Mouse (Mus musculus) Patski (cell line): ENCODE measurements around the gene Eif2b1. TPM values are rescaled to one million over a fixed set of nuclear protein-coding genes. Genes with fewer than 3 reads are reported as not detected.

Experiments
- ATAC-seq: fragments of 100-300 bp; one replicate; pipeline ENCODE4 v1.8.0; 2021
- CTCF ChIA-PET: fragments of 350-600 bp; sonication (Branson Sonifier 250); formaldehyde crosslinking; loops from one replicate; lab custom pipeline; 2022; ENCODE audit warnings: inconsistent platforms; lab: Charles Lee
- POLR2A ChIA-PET: fragments of 350-600 bp; sonication (Branson Sonifier 250); formaldehyde crosslinking; loops from one replicate; lab custom pipeline; 2022; ENCODE audit warnings: antibody characterized with exemption, inconsistent platforms; lab: Charles Lee
- DNase-seq: peaks from one replicate; pipeline ENCODE4 v3.0.0-alpha.2; 2011; ENCODE audit warnings: low read depth, low spot score
- H3K27me3 ChIP-seq: fragments of 371-371 bp; one replicate; pipeline ENCODE4 v1.5.1; 2021
- CTCF ChIP-seq: fragments of 100-300 bp; IDR thresholded peaks from one replicate; pipeline ENCODE4 v1.5.1; 2021
- in situ Hi-C: fragments of 300-500 bp; cut with MboI; formaldehyde crosslinking; loops from 3 replicates; pipeline ENCODE4 v1.11.1; 2018; ENCODE audit warnings: low pct_unique_long_range_greater_than_20kb, mixed read lengths
- polyA plus RNA-seq: library from polyadenylated mRNA; unstranded; gene quantifications from one replicate; pipeline ENCODE4 v1.2.3, GENCODE M21; 2021

The Eif2b1 gene
- polyA plus RNA-seq, 1 experiment from 2014 or later, result 47.7 TPM

DNA sequence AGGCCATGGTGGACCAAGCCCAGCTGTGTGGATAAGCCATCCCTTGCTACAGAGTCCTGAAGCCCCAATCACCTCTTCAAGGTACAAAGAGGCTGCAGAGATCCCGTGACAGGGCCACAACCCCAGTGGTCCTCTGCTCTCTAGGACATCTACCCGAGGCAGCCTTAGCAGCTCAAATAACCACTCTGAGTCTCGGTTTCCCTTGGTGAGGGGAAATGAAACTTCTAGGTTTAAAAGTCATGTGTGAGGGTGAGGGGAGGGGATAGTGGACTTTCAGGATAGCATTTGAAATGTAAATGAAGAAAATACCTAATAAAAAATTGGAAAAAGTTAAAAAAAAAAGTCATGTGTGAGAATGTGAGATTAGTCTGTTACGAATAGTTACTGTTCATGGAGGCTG, 57.3 kb downstream of the Eif2b1 start:
- ChIA-PET POLR2A (no interaction called here), CTCF (no interaction called here)
- DNase-seq (no peak), ATAC-seq (no peak)
- no peak for TF ChIP-seq CTCF
- H3K27me3 ChIP-seq, result no peaks in the 10 kb centered on the region
- in situ Hi-C loops, result loop anchor here (25.0 kb wide), 1 partner anchor 1384 kb away; the partner anchor contains the start of genes Rhof and Setd1b

Other genes with a start within 250 kb of the Eif2b1 start
- 231 TPM for gene Cdk2ap1, start 216.0 kb downstream of the Eif2b1 start, polyA plus RNA-seq
- 59.0 TPM for gene Sbno1, start 153.1 kb downstream of the Eif2b1 start, polyA plus RNA-seq
- gene Kmt5a, start 139.2 kb downstream of the Eif2b1 start, polyA plus RNA-seq, result 174 TPM
- 75.6 TPM for gene Rilpl2, start 100.8 kb downstream of the Eif2b1 start, polyA plus RNA-seq
- gene Snrnp35, start 96.0 kb downstream of the Eif2b1 start, polyA plus RNA-seq, result 20.3 TPM
- gene Rilpl1, start 47.7 kb downstream of the Eif2b1 start, polyA plus RNA-seq, result 98.2 TPM
- 361 TPM for gene Tmed2, start 38.4 kb downstream of the Eif2b1 start, polyA plus RNA-seq
- 24.5 TPM for gene Ddx55, start 26.3 kb downstream of the Eif2b1 start, polyA plus RNA-seq
- gene Gtf2h3, start within 50 bp of the Eif2b1 start, polyA plus RNA-seq, result 45.0 TPM
- gene Atp6v0a2, start 49.4 kb upstream of the Eif2b1 start, polyA plus RNA-seq, result 54.5 TPM
- gene Dnah10, start 146.0 kb upstream of the Eif2b1 start, polyA plus RNA-seq, result 0.03 TPM